Mouse (Mus musculus) adrenal gland, adult 8-10 months (tissue): ENCODE measurements around the gene Etv6. TPM values are rescaled to one million over a fixed set of nuclear protein-coding genes. Genes with fewer than 3 reads are reported as not detected.
A peak's percentile ranks its signal among the peaks of the same experiment; 100 is the strongest.

Experiments
- DNase-seq: peaks from one replicate; pipeline ENCODE4 v3.0.0; 2022
- total RNA-seq, 4 experiments: library from RNA; stranded (reverse); gene quantifications; 2 replicates each; pipeline ENCODE4 v1.2.4; 2022

Gene Etv6
- total RNA-seq, 4 experiments from 2014 or later = 40.4 to 49.6 (median 43.5) TPM

- no peak for DNase-seq
Observed at GRCm38 (mm10) chr6:134112753-134113152, 77.3 kb downstream of the Etv6 start.

- no peak for DNase-seq
Observed at GRCm38 (mm10) chr6:134113168-134113567, 77.7 kb downstream of the Etv6 start.

DNA sequence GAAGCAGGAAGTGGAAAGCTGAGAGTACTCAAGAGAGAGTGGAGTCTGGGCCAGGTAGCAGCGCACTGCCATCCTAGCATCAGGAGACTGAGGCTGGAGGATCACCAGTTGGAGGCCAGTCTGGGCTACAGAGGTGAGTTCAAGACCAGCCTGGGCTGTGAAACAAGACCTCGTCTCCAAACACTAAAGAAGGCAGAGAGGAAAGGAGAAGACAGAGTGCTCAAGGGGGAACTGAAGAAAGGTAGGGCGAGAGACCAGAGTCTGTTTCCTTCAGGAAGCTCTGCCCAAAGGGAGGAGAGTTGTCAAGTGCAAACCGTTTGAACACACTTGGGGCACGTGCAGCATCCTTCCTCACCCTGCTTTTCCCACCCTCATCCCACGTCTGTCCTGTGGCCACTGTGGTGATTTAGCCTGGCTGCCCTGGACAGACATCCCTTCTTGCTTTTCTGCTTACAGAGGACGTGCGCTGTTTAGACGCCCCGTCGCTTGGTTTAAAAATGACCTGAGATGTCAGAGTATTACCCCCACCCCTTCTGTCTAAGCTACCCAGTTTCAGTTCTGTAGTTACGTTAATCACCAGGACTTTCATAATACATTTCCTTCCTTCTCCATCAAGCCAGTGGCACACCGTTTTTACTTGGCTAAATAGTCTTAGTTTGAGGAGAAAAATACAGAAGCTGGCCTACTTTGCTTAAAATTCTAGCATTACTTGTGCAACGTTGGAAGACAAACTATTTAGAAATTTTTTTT lies 79.9 kb downstream of the Etv6 start:
- DNase-seq = no peak

DNA sequence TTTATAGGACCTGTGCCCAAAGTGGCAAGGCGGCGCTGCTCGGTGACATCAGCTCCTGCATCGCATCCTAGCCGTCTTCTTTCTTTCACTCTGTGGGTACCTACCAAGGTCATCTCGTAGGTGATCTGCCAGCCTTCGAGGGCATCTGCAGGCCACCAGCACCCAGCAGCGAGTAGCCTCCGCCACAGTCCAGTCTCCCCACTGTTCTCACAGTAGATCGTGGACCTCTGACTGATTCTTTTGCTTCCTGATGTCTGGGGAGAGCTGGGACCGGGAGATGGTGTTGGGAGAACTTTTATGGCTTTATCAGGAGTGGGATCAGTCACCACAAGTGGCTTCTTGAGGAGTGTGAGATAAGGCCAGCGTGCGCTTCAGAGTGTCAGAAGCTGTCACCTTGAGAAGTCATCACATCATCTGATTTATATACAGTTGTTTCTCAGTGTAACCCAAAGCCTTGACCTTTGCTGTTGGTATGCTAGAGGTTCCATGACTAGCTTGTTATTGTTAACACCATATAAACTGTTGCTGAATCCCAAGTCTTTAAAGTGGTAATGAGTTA lies 82.0 kb downstream of the Etv6 start:
- peak; percentile 51 for DNase-seq

DNA sequence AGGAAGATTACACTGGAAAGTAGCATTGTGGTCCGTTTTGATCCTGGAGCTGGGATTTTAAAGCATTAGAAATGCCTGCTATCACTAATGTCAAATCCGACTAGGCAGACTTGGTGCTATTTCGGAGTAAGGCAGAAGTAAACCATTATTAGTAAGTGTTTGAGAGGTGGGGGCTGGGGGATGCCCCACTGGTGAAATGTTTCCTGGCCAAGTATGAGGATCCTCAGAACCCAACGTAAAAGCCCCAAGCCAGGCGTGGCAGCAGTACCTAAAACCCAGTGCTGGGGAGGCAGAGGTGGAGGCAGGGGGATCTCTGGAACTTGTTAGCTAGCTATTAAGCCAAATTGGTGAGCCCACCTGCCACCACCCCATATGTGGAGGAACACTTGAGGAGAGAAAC lies 83.0 kb downstream of the Etv6 start:
- no peak for DNase-seq

DNA sequence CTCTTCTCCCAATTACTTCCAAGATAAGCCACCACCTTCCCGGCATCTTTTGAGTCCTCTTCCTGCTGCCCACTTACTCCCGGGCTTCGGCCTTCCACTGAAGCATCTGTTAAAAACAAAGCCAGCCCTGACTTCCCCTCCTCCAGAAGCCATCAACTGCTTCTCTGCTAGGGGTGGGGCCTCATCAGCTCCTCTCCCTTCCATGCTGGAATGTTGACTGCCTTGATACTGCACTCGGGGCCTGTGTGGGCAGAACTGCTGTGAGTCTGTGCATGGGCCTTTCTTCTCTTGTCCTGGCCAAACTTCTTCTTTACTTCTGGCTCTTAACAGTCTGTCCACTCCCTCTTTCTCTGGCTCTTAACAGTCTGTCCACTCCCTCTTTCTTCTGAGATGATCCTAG lies 83.6 kb downstream of the Etv6 start:
- DNase-seq = no peak

GRCm38 (mm10) chr6:134120227-134120626 lies 84.7 kb downstream of the Etv6 start:
- no peak for DNase-seq

DNA sequence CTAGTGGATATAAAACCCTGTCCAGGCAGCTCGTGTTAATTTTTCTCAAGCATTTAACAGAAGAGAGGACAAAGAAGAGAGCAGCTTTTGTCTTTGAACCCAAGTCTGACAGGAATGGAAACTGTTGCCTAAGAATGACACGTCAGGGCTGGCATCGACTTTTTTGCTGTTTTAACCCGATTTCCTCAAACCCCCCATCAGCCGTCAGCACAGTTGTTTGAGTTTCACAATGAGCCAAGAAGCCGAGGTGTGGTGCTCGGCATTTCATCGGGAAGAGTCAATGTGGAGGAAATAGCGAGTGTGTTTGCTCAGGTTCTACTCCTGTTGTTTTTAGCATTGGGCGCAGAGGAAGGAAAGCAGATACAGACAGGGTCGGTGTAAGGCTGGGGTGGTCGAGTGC lies 85.2 kb downstream of the Etv6 start:
- DNase-seq = no peak

DNA sequence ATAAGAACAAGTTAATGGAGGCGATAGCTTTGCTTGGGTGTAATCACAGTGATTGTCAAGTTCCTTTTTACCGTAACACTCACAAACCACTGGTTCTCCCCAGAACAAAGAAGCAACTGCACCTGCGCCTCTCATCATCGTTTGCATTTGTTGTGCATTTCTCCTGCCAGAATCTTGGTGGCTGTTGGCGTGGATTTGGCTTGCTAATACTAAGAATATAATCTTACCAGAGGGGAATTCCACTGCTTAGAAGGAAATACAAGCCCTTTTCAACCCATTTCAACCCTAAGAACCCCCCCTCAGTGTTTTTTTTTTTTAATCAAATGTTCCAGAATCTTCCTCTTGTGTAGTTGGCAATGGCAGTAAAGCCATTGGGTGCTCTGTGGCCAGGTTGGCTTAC lies 87.4 kb downstream of the Etv6 start:
- no peak for DNase-seq

GRCm38 (mm10) chr6:134123474-134123873 lies 88.0 kb downstream of the Etv6 start:
- no peak for DNase-seq

DNA sequence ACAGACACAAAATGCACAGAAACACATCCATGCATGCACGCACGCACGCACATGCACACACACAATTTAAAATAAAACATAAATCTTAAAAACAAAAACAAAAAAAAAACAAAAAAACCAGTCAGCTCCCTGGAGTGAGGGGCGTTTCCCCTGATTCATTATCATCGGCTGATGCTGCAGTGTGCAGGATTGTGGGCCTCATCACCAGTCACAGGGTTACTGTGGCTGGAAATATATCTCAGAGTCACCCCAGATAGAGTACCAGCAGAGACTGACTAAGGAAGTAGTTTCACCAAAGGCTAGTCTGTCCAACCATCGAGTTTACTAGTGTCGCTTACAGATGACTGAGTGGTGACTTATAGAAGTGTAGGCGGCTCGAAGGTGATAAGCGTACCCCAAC lies 88.8 kb downstream of the Etv6 start:
- no peak for DNase-seq

GRCm38 (mm10) chr6:134127996-134128395 lies 92.5 kb downstream of the Etv6 start:
- DNase-seq = no peak

GRCm38 (mm10) chr6:134128594-134128993 lies 93.1 kb downstream of the Etv6 start:
- no peak for DNase-seq

GRCm38 (mm10) chr6:134129848-134130247 lies 94.3 kb downstream of the Etv6 start:
- no peak for DNase-seq

DNA sequence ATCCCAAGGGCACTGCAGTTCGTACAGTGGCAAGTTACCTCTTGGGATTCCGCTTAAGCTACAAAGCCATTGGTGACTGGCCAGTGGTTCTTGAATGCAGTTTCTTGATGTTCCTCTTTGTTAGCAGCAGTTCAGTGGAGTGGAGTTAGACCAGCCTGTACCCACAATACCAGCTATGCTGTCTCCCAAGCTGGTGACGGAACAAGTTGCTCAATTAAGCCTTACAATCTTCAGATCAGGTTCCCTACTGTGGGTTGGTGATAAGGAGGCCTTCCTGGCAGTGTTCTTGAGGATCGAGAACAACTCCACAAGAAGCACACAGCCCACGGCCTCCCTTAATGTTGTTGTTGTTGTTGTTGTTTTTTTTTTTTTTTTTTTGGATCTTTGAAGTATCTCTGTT lies 95.3 kb downstream of the Etv6 start:
- no peak for DNase-seq

GRCm38 (mm10) chr6:134131601-134132000 lies 96.1 kb downstream of the Etv6 start:
- DNase-seq = no peak

DNA sequence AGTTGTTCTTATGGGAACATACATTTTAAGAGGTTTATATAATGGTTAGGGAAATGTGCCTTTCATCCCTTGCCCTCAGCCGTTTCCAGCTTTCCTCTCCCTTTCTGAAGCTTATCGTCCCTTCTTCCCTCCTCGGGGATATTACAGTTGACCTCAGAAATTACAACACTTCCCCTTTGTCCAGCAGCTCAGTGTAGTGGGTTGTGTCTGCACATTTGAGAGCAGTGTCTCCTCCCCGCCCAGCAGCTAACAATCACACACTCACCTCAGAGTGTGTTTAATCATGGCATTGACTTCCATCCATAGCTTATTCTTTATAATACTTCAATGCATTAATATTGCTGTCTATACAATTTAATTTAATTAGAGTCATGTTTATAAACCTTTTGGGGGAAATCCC lies 98.3 kb downstream of the Etv6 start:
- DNase-seq = no peak

GRCm38 (mm10) chr6:134134821-134135323 lies 99.4 kb downstream of the Etv6 start:
- no peak for DNase-seq

- DNase-seq = no peak
Observed at GRCm38 (mm10) chr6:134136315-134136714, 100.8 kb downstream of the Etv6 start.

DNA sequence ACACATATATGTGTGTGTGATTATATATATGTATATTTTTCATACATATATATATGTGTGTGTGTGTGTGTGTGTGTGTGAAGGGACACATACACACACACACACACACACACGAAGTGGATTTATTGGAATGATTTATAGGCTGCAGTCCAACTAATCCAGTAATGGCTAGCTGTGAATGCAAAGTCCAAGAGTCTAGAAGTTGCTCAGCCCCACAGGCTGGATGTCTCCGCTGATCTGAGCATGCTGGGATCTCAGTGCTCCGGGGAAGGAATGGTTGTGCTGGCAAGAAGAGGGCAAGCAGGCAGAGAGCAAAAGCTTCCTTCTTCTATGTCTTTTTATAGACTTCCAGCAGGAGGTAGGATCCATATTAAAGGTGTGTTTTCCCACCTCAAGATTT lies 103.9 kb downstream of the Etv6 start:
- DNase-seq = no peak

DNA sequence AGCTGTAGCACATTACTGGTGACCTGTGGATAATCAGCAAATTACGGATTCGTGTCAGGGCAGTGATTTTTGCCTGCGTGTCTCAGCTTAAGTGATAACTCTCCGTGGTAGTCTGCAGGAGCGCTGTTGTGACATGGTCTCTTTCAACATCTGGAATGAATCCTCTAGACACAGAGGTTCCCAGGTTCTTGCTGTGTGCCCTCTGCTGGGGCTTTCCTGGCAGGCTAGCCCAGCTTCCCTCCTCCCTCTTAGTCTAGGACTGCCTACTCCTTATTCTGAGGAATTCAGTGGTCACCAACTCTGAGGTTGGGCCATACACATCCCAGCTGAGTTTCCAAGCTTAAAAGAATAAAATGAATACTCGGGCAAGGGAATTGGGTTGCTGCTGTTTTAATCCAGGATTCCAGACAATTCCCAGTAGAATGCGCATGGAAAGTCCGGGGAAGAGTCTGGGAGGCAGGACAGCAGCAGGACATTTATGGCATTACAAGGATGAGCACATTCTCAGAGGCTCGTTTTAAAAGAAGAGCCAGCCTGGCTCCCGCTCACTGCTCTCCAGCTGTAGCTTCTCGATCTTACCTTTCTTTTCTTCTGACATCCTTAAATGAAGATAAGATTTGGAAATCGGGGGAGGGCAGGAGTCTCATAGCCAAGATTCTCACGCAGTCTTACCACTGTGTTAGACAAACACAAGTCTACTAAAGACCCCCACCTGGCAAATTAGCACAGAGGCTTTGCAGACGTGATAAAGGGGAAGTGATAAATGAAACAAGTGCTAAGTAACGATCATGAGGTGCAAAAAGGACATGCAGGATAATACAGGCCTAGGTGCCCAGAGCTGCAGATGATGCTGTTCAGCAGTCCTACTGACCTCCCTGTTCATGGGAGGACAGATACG lies 105.5 kb downstream of the Etv6 start:
- no peak for DNase-seq

GRCm38 (mm10) chr6:134141616-134142165 lies 106.2 kb downstream of the Etv6 start:
- no peak for DNase-seq

DNA sequence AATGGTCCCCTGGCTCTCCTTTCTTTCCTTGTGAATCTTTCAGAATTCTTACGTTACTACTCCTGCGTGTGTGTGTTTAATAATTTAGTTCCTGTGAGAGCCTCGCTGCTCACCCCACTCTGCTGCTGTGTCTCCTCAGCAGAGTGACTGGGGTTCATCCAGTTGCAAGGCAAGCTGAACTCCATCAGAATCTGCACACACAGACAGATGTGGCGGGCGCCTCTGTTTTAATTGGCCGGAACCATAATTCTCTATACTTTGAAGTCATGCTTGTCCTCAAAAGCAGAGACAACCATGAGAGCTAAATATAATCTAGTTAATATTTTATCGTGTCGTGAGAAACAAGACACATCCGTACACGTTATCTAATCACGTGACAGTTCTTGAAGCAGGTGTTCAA lies 107.2 kb downstream of the Etv6 start:
- DNase-seq = no peak
